Mouse (Mus musculus): ENCODE data around the gene Hoxa11.

GRCm38 (mm10) chr6:52222729-52223128 is 22.9 kb downstream of the Hoxa11 start:
- TF ChIP-seq EP300 (IDR thresholded peaks at IDR 0.05; ENCODE audit: insufficient read depth, low read depth, low read length) (no peak), CTCF (IDR thresholded peaks at IDR 0.05; ENCODE audit: low read depth, low read length) (no peak)

Data from ES-Bruce4 (cell line).